Mouse (Mus musculus) MEL (cell line): ENCODE data around the gene Itpr2. TPM values are rescaled to one million over a fixed set of nuclear protein-coding genes. Genes with fewer than 3 reads are reported as not detected.

Source experiments
- DNase-seq: peaks from one replicate; pipeline ENCODE4 v3.0.0; 2011; ENCODE audit warnings: low read depth, low spot score
- H3K27ac ChIP-seq: 2 replicates; pipeline ENCODE4 v1.5.1; 2012; ENCODE audit warnings: low read depth, mild to moderate bottlenecking, control low read depth, low read length, moderate library complexity; ENCODE audit not compliant: control insufficient read depth
- H3K27me3 ChIP-seq, 2 experiments: fragments of 150-350 bp in 1 of 2; sonication (generic) in 1 of 2; 2 replicates each; pipeline ENCODE4 v1.6.1; 2012; ENCODE audit warnings: low read length in 2 of 2, mild to moderate bottlenecking in 2 of 2, improper control_type of control experiment in 1 of 2, moderate library complexity in 1 of 2; ENCODE audit not compliant: insufficient read depth in 2 of 2, control insufficient read depth in 1 of 2
- H3K36me3 ChIP-seq, 2 experiments: 2 replicates each; pipeline ENCODE4 v1.6.1; 2012 to 2014; ENCODE audit warnings: low read length in 2 of 2, improper control_type of control experiment in 1 of 2, inconsistent platforms in 1 of 2, mild to moderate bottlenecking in 1 of 2; ENCODE audit not compliant: insufficient read depth in 2 of 2, control insufficient read depth in 1 of 2
- H3K4me1 ChIP-seq, 2 experiments: fragments of 150-350 bp in 1 of 2; sonication (generic) in 1 of 2; 2 replicates each; pipeline ENCODE4 v1.6.1; 2012; ENCODE audit warnings: low read length in 2 of 2, improper control_type of control experiment in 1 of 2, mild to moderate bottlenecking in 1 of 2; ENCODE audit not compliant: insufficient read depth in 2 of 2, control insufficient read depth in 1 of 2
- H3K4me3 ChIP-seq, 2 experiments: fragments of 150-350 bp in 1 of 2; sonication (generic) in 1 of 2; 2 replicates each; pipeline ENCODE4 v1.5.1; 2012; ENCODE audit warnings: low read depth in 2 of 2, low read length in 2 of 2, mild to moderate bottlenecking in 2 of 2, moderate library complexity in 2 of 2, control low read depth in 1 of 2, improper control_type of control experiment in 1 of 2; ENCODE audit not compliant: control insufficient read depth in 1 of 2, insufficient read depth in 1 of 2
- H3K79me2 ChIP-seq: 2 replicates; pipeline ENCODE4 v1.6.1; 2012; ENCODE audit warnings: mild to moderate bottlenecking, low read length, moderate library complexity; ENCODE audit not compliant: control insufficient read depth, poor library complexity, insufficient read depth
- H3K9ac ChIP-seq: 2 replicates; pipeline ENCODE4 v1.6.1; 2012; ENCODE audit warnings: low read depth, mild to moderate bottlenecking, control low read depth, low read length, moderate library complexity; ENCODE audit not compliant: control insufficient read depth, poor library complexity, severe bottlenecking
- H3K9me3 ChIP-seq: fragments of 150-350 bp; sonication (generic); replicated peaks from 2 replicates; pipeline ENCODE4 v1.6.1; 2012; ENCODE audit warnings: mild to moderate bottlenecking, low read length, improper control_type of control experiment, moderate library complexity; ENCODE audit not compliant: insufficient read depth
- BHLHE40 ChIP-seq: IDR thresholded peaks from 2 replicates; pipeline ENCODE4 v1.6.1; 2012; ENCODE audit warnings: low read depth, mild to moderate bottlenecking, inconsistent platforms, low read length, improper control_type of control experiment, borderline replicate concordance
- CHD1 ChIP-seq: IDR thresholded peaks from 2 replicates; pipeline ENCODE4 v1.6.1; 2012; ENCODE audit warnings: low read depth, mild to moderate bottlenecking, inconsistent platforms, low read length, improper control_type of control experiment
- CHD2 ChIP-seq: IDR thresholded peaks from 2 replicates; pipeline ENCODE4 v1.6.1; 2011; ENCODE audit warnings: low read length, improper control_type of control experiment
- CTCF ChIP-seq, 3 experiments: IDR thresholded peaks in 2 of 3; conservative IDR thresholded peaks in 1 of 3; 2 replicates each; pipeline ENCODE4 v1.5.1; 2011 to 2012; ENCODE audit warnings: low read length in 3 of 3, low read depth in 2 of 3, mild to moderate bottlenecking in 2 of 3, improper control_type of control experiment in 1 of 3, inconsistent platforms in 1 of 3, mixed read lengths in 1 of 3, moderate library complexity in 1 of 3; ENCODE audit not compliant: control insufficient read depth in 1 of 3, insufficient read depth in 1 of 3, poor library complexity in 1 of 3, severe bottlenecking in 1 of 3
- E2F4 ChIP-seq: IDR thresholded peaks from 2 replicates; pipeline ENCODE4 v1.6.1; 2011; ENCODE audit warnings: low read depth, low read length, improper control_type of control experiment, borderline replicate concordance
- EP300 ChIP-seq, 2 experiments: IDR thresholded peaks; 2 replicates each; pipeline ENCODE4 v1.6.1; 2011; ENCODE audit warnings: improper control_type of control experiment in 2 of 2, low read length in 2 of 2, low read depth in 1 of 2, mild to moderate bottlenecking in 1 of 2
- GABPA ChIP-seq: IDR thresholded peaks from 2 replicates; pipeline ENCODE4 v1.6.1; 2012; ENCODE audit warnings: low read depth, mild to moderate bottlenecking, inconsistent platforms, low read length, improper control_type of control experiment, moderate library complexity
- GATA1 ChIP-seq: IDR thresholded peaks from 2 replicates; pipeline ENCODE4 v1.6.1; 2011; ENCODE audit warnings: low read depth, low read length, improper control_type of control experiment
- HCFC1 ChIP-seq: IDR thresholded peaks from 2 replicates; pipeline ENCODE4 v1.6.1; 2012; ENCODE audit warnings: low read depth, mild to moderate bottlenecking, inconsistent platforms, low read length, improper control_type of control experiment, moderate library complexity
- KAT2A ChIP-seq: conservative IDR thresholded peaks from 2 replicates; pipeline ENCODE4 v1.6.1; 2012; ENCODE audit warnings: low read depth, low read length, improper control_type of control experiment, inconsistent platforms
- MAFK ChIP-seq: IDR thresholded peaks from 2 replicates; pipeline ENCODE4 v1.6.1; 2011; ENCODE audit warnings: low read depth, mild to moderate bottlenecking, low read length, improper control_type of control experiment, borderline replicate concordance
- MAX ChIP-seq: IDR thresholded peaks from 2 replicates; pipeline ENCODE4 v1.6.1; 2011; ENCODE audit warnings: low read length, improper control_type of control experiment
- MEF2A ChIP-seq: IDR thresholded peaks from 2 replicates; pipeline ENCODE4 v1.6.1; 2014; ENCODE audit warnings: low read depth, mild to moderate bottlenecking, inconsistent platforms, low read length, improper control_type of control experiment; ENCODE audit not compliant: poor library complexity, insufficient replicate concordance, severe bottlenecking; ENCODE audit errors: extremely low read depth
- MXI1 ChIP-seq: IDR thresholded peaks from 2 replicates; pipeline ENCODE4 v1.6.1; 2011; ENCODE audit warnings: mild to moderate bottlenecking, low read depth, low read length, improper control_type of control experiment
- MYB ChIP-seq: IDR thresholded peaks from 2 replicates; pipeline ENCODE4 v1.6.1; 2011; ENCODE audit warnings: mild to moderate bottlenecking, low read depth, low read length, improper control_type of control experiment
- MYC ChIP-seq: IDR thresholded peaks from 2 replicates; pipeline ENCODE4 v1.6.1; 2011; ENCODE audit warnings: low read depth, mild to moderate bottlenecking, low read length, improper control_type of control experiment, moderate library complexity
- NRF1 ChIP-seq: IDR thresholded peaks from 2 replicates; pipeline ENCODE4 v1.6.1; 2014; ENCODE audit warnings: low read depth, mild to moderate bottlenecking, inconsistent platforms, low read length, improper control_type of control experiment, moderate library complexity; ENCODE audit not compliant: poor library complexity, insufficient read depth, severe bottlenecking
- POLR2A ChIP-seq, 2 experiments: IDR thresholded peaks; 2 replicates each; pipeline ENCODE4 v1.6.1; 2011 to 2012; ENCODE audit warnings: low read length in 2 of 2, mild to moderate bottlenecking in 2 of 2, control low read depth in 1 of 2, improper control_type of control experiment in 1 of 2, low read depth in 1 of 2, moderate library complexity in 1 of 2; ENCODE audit not compliant: control insufficient read depth in 1 of 2, insufficient read depth in 1 of 2, poor library complexity in 1 of 2
- POLR2AphosphoS2 ChIP-seq: IDR thresholded peaks from 2 replicates; pipeline ENCODE4 v1.6.1; 2011; ENCODE audit warnings: low read length, improper control_type of control experiment
- RCOR1 ChIP-seq: IDR thresholded peaks from 2 replicates; pipeline ENCODE4 v1.6.1; 2012; ENCODE audit warnings: low read depth, mild to moderate bottlenecking, inconsistent platforms, low read length, improper control_type of control experiment
- SIN3A ChIP-seq: IDR thresholded peaks from 2 replicates; pipeline ENCODE4 v1.6.1; 2012; ENCODE audit warnings: low read length, improper control_type of control experiment, inconsistent platforms
- SMC3 ChIP-seq: IDR thresholded peaks from 2 replicates; pipeline ENCODE4 v1.6.1; 2011; ENCODE audit warnings: low read depth, low read length, improper control_type of control experiment
- TAL1 ChIP-seq: IDR thresholded peaks from 2 replicates; pipeline ENCODE4 v1.6.1; 2012; ENCODE audit warnings: mild to moderate bottlenecking, inconsistent platforms, low read length, moderate library complexity, mixed read lengths
- TCF12 ChIP-seq: IDR thresholded peaks from 2 replicates; pipeline ENCODE4 v1.6.1; 2014; ENCODE audit warnings: low read depth, mild to moderate bottlenecking, inconsistent platforms, low read length, improper control_type of control experiment, moderate library complexity
- UBTF ChIP-seq: IDR thresholded peaks from 2 replicates; pipeline ENCODE4 v1.6.1; 2012; ENCODE audit warnings: low read depth, mild to moderate bottlenecking, inconsistent platforms, low read length, improper control_type of control experiment, moderate library complexity, borderline replicate concordance; ENCODE audit not compliant: insufficient read depth
- USF1 ChIP-seq: IDR thresholded peaks from 2 replicates; pipeline ENCODE4 v1.6.1; 2014; ENCODE audit warnings: low read depth, mild to moderate bottlenecking, inconsistent platforms, low read length, improper control_type of control experiment, moderate library complexity
- USF2 ChIP-seq, 2 experiments: IDR thresholded peaks; 2 replicates each; pipeline ENCODE4 v1.6.1; 2011 to 2012; ENCODE audit warnings: improper control_type of control experiment in 2 of 2, low read length in 2 of 2, borderline replicate concordance in 1 of 2, inconsistent platforms in 1 of 2, low read depth in 1 of 2, mild to moderate bottlenecking in 1 of 2; ENCODE audit not compliant: insufficient read depth in 1 of 2
- ZC3H11A ChIP-seq: IDR thresholded peaks from 2 replicates; pipeline ENCODE4 v1.6.1; 2012; ENCODE audit warnings: low read depth, mild to moderate bottlenecking, inconsistent platforms, low read length, improper control_type of control experiment
- ZMIZ1 ChIP-seq: IDR thresholded peaks from 2 replicates; pipeline ENCODE4 v1.6.1; 2012; ENCODE audit warnings: low read depth, mild to moderate bottlenecking, inconsistent platforms, low read length, improper control_type of control experiment, moderate library complexity
- ZNF384 ChIP-seq: IDR thresholded peaks from 2 replicates; pipeline ENCODE4 v1.6.1; 2012; ENCODE audit warnings: low read depth, mild to moderate bottlenecking, inconsistent platforms, low read length, improper control_type of control experiment
- polyA plus RNA-seq, 2 experiments: library from polyadenylated mRNA; stranded (reverse) in 1 of 2; unstranded in 1 of 2; fragments of >175 nt in 1 of 2; fragments of >200 nt in 1 of 2; gene quantifications; 2 replicates each; pipeline versions ENCODE4 v1.2.1 to v1.2.4; 2012; ENCODE audit warnings: low replicate concordance in 2 of 2, low read depth in 1 of 2; ENCODE audit not compliant: insufficient read length in 2 of 2, insufficient read depth in 1 of 2, missing spikeins in 1 of 2
- total RNA-seq: library from RNA; depleted of rRNA; stranded (reverse); fragments of 300-350 nt; gene quantifications from 2 replicates; pipeline ENCODE4 v1.2.3, GENCODE M21; 2012

The Itpr2 gene
- total and polyA plus RNA-seq, 3 experiments: 1.5 to 3.0 TPM; not detected in 1

GRCm38 (mm10) chr6:146077124-146077889 lies 424.7 kb downstream of the Itpr2 start (continued):
- TF ChIP-seq NRF1 (no peak), EP300 (IDR thresholded peaks at IDR 0.05; ENCODE audit: low read depth in 1 of 2, low read length in 2 of 2) (peak; percentile 38 to 62; a peak in 3 of 4 replicates), USF2 (IDR thresholded peaks at IDR 0.05; ENCODE audit: borderline replicate concordance in 1 of 2, insufficient read depth in 1 of 2, low read depth in 1 of 2, low read length in 2 of 2) (no peak), MYC (no peak), POLR2A (IDR thresholded peaks at IDR 0.05; ENCODE audit: control insufficient read depth in 1 of 2, insufficient read depth in 1 of 2, low read depth in 1 of 2, low read length in 2 of 2, poor library complexity in 1 of 2) (0 out of 4 replicates have a peak, but pooled peaks of 1 of the 2 experiments have one; percentile 27), BHLHE40 (no peak), ZC3H11A (no peak), CHD1 (no peak), E2F4 (no peak), TCF12 (peak; percentile 56; the same call in 1 of the 2 replicates), MAX (no peak), HCFC1 (no peak), SIN3A (no peak), UBTF (no peak), CTCF (IDR thresholded peaks at IDR 0.05 in 2 of 3, conservative IDR thresholded peaks at IDR 0.05 in 1 of 3; ENCODE audit: control insufficient read depth in 1 of 3, insufficient read depth in 1 of 3, low read depth in 2 of 3, low read length in 3 of 3, poor library complexity in 1 of 3, severe bottlenecking in 1 of 3) (peak; percentile 25 to 48 (median 25); a peak in 4 of 6 replicates), GATA1 (peak; percentile 81), CHD2 (no peak), ZNF384 (no peak), SMC3 (peak; percentile 26), GABPA (no peak)

GRCm38 (mm10) chr6:146072842-146073241 lies 429.2 kb downstream of the Itpr2 start:
- Histone ChIP-seq H3K79me2 (no peaks in the 10 kb centered on the region), H3K27me3 (no peaks in the 10 kb centered on the region)

More at GRCm38 (mm10) chr6:146072842-146073241, 429.2 kb downstream of the Itpr2 start:
- TF ChIP-seq POLR2A (IDR thresholded peaks at IDR 0.05; ENCODE audit: control insufficient read depth in 1 of 2, insufficient read depth in 1 of 2, low read depth in 1 of 2, low read length in 2 of 2, poor library complexity in 1 of 2) (no peak), GATA1 (no peak), TAL1 (no peak), UBTF (no peak), RCOR1 (no peak), MAX (no peak), ZMIZ1 (no peak), CHD1 (no peak), MEF2A (no peak), KAT2A (no peak), MXI1 (no peak), MYC (no peak), MAFK (no peak), POLR2AphosphoS2 (no peak), USF1 (no peak), MYB (no peak)
- H3K4me1 ChIP-seq: peaks cover 0 to 6% of the 10 kb centered on the region in 2 experiments; a peak in 3 of 4 replicates
- H3K9me3 ChIP-seq: no peaks in the 10 kb centered on the region
- peaks cover 0 to 3% of the 10 kb centered on the region in 2 experiments; a peak in 2 of 4 replicates for H3K36me3 ChIP-seq
- H3K9ac ChIP-seq: no peak overlapping the region
- no peak overlapping the region for H3K27ac ChIP-seq
- H3K4me3 ChIP-seq: no peak overlapping the region
- no peak for DNase-seq
